Mouse (Mus musculus) small intestine, adult 2 months (tissue): ENCODE data around the gene H2-Ab1. TPM values are rescaled to one million over a fixed set of nuclear protein-coding genes. Genes with fewer than 3 reads are reported as not detected.

Source experiments
- H3K27ac ChIP-seq: fragments of 200-500 bp; 2 replicates; pipeline ENCODE4 v1.5.1; 2012; ENCODE audit warnings: low read depth, low read length, control low read depth, inconsistent platforms; ENCODE audit not compliant: insufficient read depth
- H3K27me3 ChIP-seq: fragments of 200-500 bp; 2 replicates; pipeline ENCODE4 v1.6.1; 2012; ENCODE audit warnings: mild to moderate bottlenecking, moderate library complexity, low read length, inconsistent platforms; ENCODE audit not compliant: control insufficient read depth, insufficient read depth
- H3K36me3 ChIP-seq: fragments of 200-500 bp; 2 replicates; pipeline ENCODE4 v1.6.1; 2012; ENCODE audit warnings: mild to moderate bottlenecking, low read length, control low read depth, inconsistent platforms; ENCODE audit not compliant: control insufficient read depth, insufficient read depth
- H3K4me1 ChIP-seq: fragments of 200-500 bp; 2 replicates; pipeline ENCODE4 v1.6.1; 2012; ENCODE audit warnings: low read length, inconsistent platforms, mixed read lengths; ENCODE audit not compliant: control insufficient read depth, insufficient read depth, insufficient read length
- H3K4me3 ChIP-seq: fragments of 200-500 bp; 2 replicates; pipeline ENCODE4 v1.5.1; 2012; ENCODE audit warnings: low read depth, mild to moderate bottlenecking, control low read depth, inconsistent platforms, low read length, moderate library complexity
- CTCF ChIP-seq: fragments of 200-500 bp; IDR thresholded peaks from 2 replicates; pipeline ENCODE4 v1.5.1; 2012; ENCODE audit warnings: low read depth, mild to moderate bottlenecking, control low read depth, inconsistent platforms, low read length, moderate library complexity, mixed read lengths; ENCODE audit not compliant: insufficient replicate concordance, insufficient read length; ENCODE audit errors: extremely low read depth
- POLR2A ChIP-seq: fragments of 200-500 bp; IDR thresholded peaks from 2 replicates; pipeline ENCODE4 v1.6.1; 2012; ENCODE audit warnings: low read depth, mild to moderate bottlenecking, control low read depth, inconsistent platforms, low read length, moderate library complexity
- WGBS: fragments of 180-500 bp; shearing (Covaris S2); methylation state at CpG from one replicate; pipeline ENCODE4 v1.1.7; 2018; 5-methylcytosine and 5-hydroxymethylcytosine counted together
- polyA plus RNA-seq: library from polyadenylated mRNA; depleted of rRNA; stranded (reverse); fragments of >200 nt; gene quantifications from 2 replicates; pipeline ENCODE4 v1.2.3, GENCODE M21; 2012

The H2-Ab1 gene
- polyA plus RNA-seq, 1 experiment: 5,426 TPM

DNA sequence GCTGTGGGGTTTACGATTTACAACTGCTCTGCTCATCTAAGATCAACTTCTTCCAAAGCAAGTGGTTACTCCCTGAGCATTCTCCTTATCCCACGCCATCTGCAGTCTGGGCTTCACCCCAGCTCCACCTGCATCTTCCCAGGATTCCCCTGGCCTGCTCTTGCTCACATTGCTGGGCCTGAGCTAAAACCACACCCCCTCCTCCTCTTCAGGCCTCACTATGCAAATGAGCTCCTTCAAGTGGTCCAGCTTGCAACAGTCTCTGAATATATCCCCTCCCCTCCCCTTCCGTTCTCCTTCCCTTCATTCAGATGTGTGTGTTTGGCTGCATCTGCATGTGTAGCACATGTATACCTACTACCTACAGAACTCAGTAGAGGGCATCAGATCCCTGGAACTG is 41.9 kb downstream of the H2-Ab1 start:
- peak overlapping the region; percentile 2; the same call in 1 of the 2 replicates for H3K27ac ChIP-seq
- H3K36me3 ChIP-seq: no peaks in the 10 kb centered on the region
- H3K27me3 ChIP-seq: no peaks in the 10 kb centered on the region
- H3K4me1 ChIP-seq: peaks cover 8% of the 10 kb centered on the region
- no peak overlapping the region for H3K4me3 ChIP-seq
- WGBS: 78% methylated on average over 3 of the region's 3 CpGs
- TF ChIP-seq CTCF (no peak), POLR2A (no peak)

DNA sequence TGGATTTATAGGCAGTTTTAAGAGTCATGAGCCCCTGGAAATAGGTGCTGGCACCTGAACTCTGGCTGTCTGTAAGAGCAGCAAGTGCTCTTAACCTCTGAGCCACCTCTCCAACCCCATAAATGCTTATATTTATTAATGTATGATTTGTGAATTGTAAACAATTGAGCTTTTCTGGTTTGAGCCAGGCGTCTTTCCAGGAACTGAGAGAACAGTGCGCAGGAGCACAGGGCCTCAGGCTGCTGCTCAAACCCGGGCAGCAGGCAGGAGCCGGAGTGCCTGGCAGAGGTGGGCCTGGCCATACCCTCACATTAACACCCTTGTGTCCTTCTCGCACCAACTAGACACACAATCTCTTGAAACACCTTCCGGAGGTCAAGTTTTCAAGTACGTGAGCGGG is 42.6 kb downstream of the H2-Ab1 start:
- 81% methylated on average over 8 of the region's 8 CpGs for WGBS
- H3K4me1 ChIP-seq: peaks cover 13% of the 10 kb centered on the region
- H3K36me3 ChIP-seq: no peaks in the 10 kb centered on the region
- H3K27ac ChIP-seq: peak overlapping the region; percentile 18; the same call in 1 of the 2 replicates
- no peaks in the 10 kb centered on the region for H3K27me3 ChIP-seq
- no peak for TF ChIP-seq POLR2A
- no peak for TF ChIP-seq CTCF
- H3K4me3 ChIP-seq: no peak overlapping the region

DNA sequence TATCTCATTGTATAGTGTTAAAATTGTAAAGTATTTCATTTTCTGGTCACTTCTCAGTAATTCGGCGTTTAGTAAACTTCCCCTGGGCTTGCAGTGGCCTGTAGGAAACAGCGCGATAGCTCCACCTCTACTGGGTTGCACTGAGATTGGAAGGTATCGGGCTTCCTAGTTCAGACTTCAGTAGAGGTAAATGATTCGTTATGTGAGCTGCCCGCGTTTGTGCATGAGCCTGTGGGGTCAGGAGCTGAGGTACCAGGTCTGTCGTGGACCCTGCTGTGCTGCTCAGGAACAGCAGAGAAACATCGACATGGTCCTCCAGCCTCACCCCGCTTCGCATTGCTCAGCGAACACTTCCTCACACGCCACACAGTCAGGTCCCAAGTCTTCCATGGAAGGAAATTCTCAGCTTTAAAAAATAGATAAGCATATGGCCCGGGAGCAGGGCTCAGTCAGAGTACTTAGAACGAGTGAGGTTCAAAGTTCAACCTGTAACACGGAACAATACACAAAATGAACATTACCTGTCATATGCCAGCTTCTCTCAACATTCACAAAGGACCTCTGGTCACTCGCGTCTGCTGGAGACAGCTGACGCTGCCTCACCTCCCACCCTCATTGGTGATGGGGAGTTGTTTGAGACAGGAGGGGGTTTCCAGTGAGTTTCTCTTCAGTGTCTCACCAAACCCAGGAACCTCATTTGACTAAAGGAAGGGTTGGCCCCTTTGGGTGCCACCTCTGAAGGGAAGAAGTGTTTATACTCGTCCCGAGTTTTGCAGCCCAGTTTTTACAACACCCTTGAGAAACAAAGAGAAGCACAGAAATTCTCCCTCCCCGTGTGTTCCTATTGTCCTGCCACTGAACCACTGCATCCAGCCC is 43.4 kb downstream of the H2-Ab1 start:
- H3K4me3 ChIP-seq: peak overlapping the region; percentile 57
- 21% methylated on average over 23 of the region's 23 CpGs for WGBS

DNA sequence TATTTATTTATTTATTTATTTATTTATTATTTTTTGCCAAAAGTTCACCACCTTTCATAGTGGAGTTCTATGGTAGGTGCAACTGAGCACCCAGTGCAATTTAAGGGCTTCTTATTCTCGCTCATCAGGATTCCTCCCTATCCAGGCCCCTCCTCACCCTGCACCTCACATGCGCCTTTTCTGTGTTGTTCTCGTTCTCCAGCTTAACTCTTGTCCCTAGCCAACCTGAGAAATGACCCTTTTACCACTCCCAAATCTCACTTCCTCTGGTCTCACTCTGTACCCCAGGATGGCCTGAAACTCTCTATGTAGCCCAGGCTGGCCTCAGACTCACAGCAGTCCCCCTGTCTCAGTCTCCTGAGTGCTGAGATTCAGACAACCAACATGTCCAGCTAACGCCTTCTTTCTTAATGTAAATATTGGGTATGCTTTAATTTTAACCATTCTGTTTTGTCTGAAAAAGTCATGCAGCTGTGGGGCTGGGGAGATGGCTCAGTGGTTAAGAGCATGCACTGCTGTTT is 44.2 kb downstream of the H2-Ab1 start:
- WGBS: 92% methylated on average over 4 of the region's 4 CpGs
- Histone ChIP-seq H3K4me1 (peaks cover 12% of the 10 kb centered on the region), H3K36me3 (no peaks in the 10 kb centered on the region), H3K4me3 (no peak overlapping the region), H3K27me3 (no peaks in the 10 kb centered on the region), H3K27ac (no peak overlapping the region)
- TF ChIP-seq POLR2A (no peak), CTCF (no peak)

More for the DNA sequence above, 43.4 kb downstream of the H2-Ab1 start:
- Histone ChIP-seq H3K27me3 (no peaks in the 10 kb centered on the region), H3K36me3 (no peaks in the 10 kb centered on the region), H3K27ac (peak overlapping the region; percentile 100), H3K4me1 (peaks cover 12% of the 10 kb centered on the region)
- TF ChIP-seq POLR2A (peak; percentile 48; the same call in 1 of the 2 replicates), CTCF (no peak)

DNA sequence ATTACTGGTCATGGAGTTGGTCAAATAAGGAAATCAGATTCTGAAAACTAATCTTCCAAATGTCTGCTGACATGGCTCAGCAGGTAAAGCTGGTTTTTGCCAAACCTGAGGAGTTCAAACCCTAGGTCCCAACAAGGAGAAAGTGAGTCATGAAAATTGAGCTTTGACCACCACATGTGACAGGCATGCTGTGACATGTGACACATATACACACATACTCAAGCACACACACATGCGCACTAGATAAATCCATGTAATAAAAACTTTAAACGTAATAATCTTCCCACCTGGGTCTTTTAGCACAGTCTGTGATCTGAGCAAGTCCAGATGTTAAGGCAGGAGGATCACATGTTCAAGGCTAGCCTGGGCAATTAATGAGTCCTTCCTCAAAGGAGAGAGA is 46.3 kb downstream of the H2-Ab1 start:
- Histone ChIP-seq H3K4me1 (peaks cover 12% of the 10 kb centered on the region), H3K27ac (peak overlapping the region; percentile 89), H3K27me3 (no peaks in the 10 kb centered on the region), H3K36me3 (no peaks in the 10 kb centered on the region), H3K4me3 (no peak overlapping the region)
- no peak for TF ChIP-seq POLR2A
- no peak for TF ChIP-seq CTCF
- 89% methylated on average over 2 of the region's 2 CpGs for WGBS

DNA sequence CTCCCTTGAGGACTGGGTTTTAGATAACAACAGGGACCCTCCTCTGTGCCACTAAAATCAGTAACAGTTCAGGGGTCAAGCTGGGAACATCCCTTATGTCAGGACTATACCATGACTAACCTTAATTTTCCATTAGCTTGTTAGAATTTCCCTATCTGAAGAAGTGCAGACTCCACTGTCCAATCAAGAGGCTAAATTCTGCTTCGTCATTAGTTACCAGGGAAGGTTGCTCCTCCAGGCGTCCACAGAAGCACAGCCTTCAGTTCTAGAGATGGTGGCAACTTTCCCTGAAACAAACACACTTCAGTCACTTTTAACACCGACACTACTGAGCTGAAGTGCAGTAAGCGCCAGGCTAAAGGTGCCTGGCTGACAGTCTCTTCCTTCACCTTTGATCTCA is 47.3 kb downstream of the H2-Ab1 start:
- Histone ChIP-seq H3K4me1 (peaks cover 12% of the 10 kb centered on the region), H3K27ac (peak overlapping the region; percentile 89), H3K4me3 (no peak overlapping the region), H3K27me3 (no peaks in the 10 kb centered on the region), H3K36me3 (no peaks in the 10 kb centered on the region)
- TF ChIP-seq CTCF (no peak), POLR2A (no peak)
- WGBS: 12% methylated on average over 4 of the region's 4 CpGs

DNA sequence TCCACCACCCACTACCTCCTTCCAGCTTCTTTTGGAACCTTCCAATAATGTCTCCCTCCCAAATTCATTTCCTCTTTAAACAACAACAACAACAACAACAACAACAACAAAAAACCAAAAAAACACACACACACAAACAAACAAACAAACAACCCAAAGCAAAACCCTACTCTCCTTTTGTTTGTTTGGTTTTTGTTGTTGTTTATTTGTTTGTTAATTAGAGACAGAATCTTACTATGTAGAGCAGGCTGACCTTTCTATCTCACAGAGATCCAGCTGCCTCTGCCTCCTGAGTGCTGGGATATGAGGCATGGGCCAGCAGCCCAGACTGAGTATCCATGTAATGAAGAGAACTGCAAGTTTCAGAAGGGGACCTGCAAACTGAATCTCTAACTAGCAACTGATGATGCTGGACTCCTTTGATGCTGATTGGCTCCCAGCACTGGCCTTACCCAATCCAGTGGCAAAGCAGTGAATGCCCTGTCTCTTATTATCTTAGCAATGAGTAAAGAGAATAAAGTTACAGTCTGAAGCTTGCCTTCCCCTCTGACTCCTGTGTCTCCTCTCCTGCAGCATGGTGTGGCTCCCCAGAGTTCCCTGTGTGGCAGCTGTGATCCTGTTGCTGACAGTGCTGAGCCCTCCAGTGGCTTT is 48.0 kb downstream of the H2-Ab1 start, which contains the start of gene H2-Eb1:
Gene H2-Eb1, plus strand, starts transcription at position 488 of the 651 bp plus-strand sequence.
- H3K36me3 ChIP-seq: no peaks in the 10 kb centered on the region
- H3K4me1 ChIP-seq: peaks cover 13% of the 10 kb centered on the region; the same call in 1 of the 2 replicates
- H3K27ac ChIP-seq: peak within 1 kb of the TSS; percentile 93
- H3K27me3 ChIP-seq: no peaks in the 10 kb centered on the region
- H3K4me3 ChIP-seq: peak within 1 kb of the TSS; percentile 83
- peak; percentile 57; the same call in 1 of the 2 replicates for TF ChIP-seq POLR2A
- TF ChIP-seq CTCF: no peak
